Mouse (Mus musculus) A20 (cell line): ENCODE measurements around the gene Frmd4b.

Experiments used
- DNase-seq: peaks from one replicate; pipeline ENCODE4 v3.0.0-alpha.2; 2011; ENCODE audit warnings: low read depth, low spot score

The Frmd4b gene

GRCm38 (mm10) chr6:97617266-97617743 lies at the start of gene Frmd4b:
TSS of gene Frmd4b (minus strand) at chr6:97617541.
- no peak for DNase-seq

DNA sequence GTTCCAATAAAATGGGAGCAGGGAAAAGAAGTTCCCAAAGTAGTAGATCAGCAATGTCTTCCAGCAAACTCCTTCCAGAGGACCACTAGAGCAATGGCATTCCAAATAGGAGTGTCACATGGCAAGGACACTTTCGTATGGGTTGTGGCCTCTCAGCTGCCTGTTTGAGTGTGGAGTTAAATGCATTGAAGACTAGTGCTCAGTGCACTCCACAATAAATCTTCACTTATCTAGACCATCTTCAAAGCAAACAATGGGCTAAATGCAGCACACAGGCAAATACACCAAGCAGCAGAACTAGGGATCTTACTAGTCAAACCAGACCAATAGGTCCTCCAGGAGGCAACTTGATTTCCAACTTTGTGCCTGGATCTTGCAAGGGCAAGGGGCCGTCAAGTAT lies 49.1 kb upstream of the Frmd4b start:
- DNase-seq: no peak

DNA sequence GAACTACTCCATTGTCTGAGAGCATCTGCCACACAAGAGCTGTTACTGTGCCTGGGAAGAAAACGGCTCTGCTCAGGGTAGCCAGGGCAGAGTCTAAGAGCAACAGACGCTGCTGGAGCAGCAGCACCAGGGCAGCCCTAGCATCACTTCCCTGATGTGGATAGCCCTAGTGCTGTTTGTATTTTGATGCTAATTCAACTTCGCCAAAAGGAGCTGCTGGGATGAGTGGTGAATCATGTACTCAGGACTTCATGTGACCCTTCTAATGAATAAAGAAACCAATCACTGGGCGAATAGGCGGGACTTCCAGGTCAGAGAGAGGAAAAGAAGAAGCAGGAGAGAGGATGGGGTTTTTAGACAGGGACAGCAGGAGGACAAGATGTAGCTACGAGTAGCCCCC lies 41.6 kb upstream of the Frmd4b start:
- DNase-seq: no peak

DNA sequence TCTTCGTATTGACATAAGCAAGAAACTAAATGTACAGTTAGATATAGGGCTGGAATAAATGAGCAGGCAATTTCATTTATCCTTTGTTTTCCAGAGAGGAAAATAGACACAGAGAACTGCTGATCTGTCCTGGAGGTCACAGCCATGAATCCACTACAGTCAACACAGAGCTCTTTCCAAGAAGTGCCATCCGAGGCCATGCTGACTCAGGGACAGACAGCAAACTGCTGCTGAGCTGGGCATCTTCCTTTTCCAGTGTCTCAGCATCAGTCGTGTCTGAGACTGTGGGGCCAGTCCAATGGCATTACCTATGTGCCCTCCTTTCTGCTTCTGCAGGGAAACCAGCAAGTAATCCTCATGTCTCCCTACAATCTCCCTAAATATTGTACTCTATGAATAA lies 38.6 kb upstream of the Frmd4b start:
- no peak for DNase-seq

GRCm38 (mm10) chr6:97647501-97647900 lies 30.2 kb upstream of the Frmd4b start:
- DNase-seq: no peak

DNA sequence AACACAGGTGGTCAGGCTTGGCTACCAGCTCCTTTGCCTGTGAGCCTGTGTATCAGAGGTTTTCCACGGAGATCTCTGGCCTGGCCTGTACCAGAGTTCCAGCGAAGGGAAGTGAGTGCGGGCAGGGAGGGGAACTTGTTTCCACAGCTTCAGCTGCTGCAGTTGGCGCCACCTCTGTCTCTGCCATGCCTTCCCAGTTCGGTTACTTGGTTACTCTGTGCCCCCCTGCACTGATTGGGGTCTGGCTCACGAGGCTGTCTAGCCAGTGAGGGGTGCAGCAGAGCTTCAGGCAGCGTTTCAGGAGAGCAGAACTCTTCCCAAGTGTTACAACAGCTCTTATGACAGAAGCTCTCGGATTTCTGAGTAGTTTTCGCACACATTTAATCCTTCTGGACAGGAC lies 6.0 kb upstream of the Frmd4b start:
- no peak for DNase-seq

GRCm38 (mm10) chr6:97622236-97622635 lies 4.9 kb upstream of the Frmd4b start:
- no peak for DNase-seq

DNA sequence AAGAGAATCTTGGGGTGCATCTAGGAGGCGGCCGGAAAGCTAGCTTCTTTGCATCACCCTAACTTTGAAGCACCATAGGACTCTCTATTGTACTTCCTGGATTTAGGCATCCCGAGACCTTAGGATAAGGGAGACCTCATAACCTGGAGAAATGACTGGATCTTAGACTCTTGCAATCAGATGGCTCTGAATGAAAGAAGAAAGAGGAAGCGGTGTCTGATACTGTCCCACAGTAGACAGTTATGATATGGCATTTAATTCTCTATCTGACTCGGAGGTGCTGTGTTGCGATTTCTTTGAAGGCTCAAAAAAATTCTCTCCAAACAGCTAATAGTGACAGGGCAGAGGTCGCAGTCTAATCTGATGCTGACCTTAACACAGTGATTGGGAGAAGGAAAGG lies 433 bp upstream of the Frmd4b start:
- DNase-seq: no peak

DNA sequence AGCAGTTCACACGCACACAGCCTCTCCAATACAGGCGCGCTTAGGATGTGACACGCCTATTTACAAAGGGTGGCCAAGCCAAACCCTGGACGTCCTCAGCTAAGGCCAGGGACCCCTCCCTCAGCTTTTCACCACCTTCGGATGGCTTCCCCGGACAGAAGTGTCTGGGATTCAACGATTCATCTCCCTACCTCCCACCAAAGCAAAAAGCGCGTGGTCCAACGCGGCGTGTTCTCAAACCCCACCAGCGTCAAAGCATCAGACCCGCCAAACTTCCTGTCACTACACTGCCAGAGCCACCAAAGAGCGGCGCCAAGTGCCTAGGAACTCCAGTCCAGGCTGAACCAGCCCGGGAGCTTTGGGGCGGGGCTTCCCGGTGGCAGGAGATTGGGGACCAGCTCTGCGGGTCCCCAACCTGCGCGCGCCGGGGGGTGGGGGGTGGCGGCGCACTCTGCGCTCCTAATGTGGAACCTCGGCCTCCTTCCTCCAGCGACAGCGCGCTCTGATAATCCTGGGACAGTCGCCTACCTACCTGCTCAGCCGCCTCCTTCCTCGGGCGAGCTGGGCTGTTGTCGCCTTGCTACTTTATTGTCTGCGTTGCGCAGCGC lies 579 bp downstream of the Frmd4b start:
- DNase-seq: no peak

GRCm38 (mm10) chr6:97615901-97616461 lies 1.4 kb downstream of the Frmd4b start:
- DNase-seq: no peak

GRCm38 (mm10) chr6:97614179-97614578 lies 3.2 kb downstream of the Frmd4b start:
- DNase-seq: no peak

GRCm38 (mm10) chr6:97612861-97613260 lies 4.5 kb downstream of the Frmd4b start:
- DNase-seq: no peak

GRCm38 (mm10) chr6:97610051-97610450 lies 7.3 kb downstream of the Frmd4b start:
- no peak for DNase-seq

DNA sequence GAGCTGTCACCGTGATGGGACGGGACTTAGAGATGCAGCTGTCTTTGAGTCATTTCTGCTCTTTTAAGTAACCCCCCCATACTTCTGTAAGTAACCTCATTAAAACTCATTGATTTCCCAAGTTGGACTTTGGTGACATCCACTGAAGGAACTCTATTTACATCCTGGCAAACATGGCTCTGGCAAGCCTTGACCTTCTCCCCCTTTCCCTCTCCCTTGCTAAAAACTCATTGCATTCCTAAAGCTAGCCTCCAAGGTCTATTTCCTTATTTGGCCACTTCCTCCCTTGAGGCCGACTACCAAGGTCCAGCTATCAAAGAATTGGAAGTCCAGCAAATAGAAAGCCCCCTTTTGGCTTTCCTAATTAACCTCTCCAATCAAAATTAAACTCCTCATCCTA lies 9.7 kb downstream of the Frmd4b start:
- DNase-seq: no peak

DNA sequence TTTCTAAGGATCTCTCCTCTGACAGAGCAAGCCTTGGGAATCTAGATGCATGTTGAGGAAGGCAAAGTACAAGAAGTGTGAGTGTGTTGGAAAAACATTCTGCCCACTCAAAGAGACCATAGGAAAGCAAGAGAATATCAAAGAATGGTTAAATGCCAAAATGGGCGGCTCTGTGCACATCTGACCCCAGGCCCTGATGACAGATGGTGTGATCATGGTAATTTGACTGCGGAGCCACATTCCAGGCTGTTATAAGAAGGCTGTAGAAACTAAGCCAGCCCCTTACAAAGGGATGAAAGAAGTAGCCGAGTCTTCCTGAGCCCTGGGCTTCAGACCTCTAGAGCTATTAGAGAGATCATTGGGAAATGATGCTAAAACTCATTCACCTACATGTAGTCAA lies 22.1 kb downstream of the Frmd4b start:
- DNase-seq: no peak

GRCm38 (mm10) chr6:97594589-97594988 lies 22.8 kb downstream of the Frmd4b start:
- no peak for DNase-seq

DNA sequence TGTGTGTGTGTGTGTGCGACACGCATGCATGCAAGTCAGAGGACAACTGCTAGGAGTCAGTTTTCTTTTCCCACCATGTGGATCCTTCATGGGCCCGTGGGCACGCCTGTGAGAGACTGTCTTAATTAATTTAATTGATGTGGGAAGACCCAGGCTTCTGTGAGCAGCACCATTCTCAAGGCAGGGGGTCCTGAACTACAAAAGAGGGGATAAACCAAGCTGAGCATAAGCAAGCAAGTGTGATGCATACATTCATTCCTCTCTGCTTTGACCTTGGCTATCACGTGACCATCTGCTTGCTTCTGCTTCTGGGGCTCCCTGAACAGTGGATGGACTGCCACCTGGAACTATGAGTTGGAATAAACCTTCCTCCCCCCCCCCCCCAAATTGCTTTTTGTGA lies 27.1 kb downstream of the Frmd4b start:
- DNase-seq: no peak

DNA sequence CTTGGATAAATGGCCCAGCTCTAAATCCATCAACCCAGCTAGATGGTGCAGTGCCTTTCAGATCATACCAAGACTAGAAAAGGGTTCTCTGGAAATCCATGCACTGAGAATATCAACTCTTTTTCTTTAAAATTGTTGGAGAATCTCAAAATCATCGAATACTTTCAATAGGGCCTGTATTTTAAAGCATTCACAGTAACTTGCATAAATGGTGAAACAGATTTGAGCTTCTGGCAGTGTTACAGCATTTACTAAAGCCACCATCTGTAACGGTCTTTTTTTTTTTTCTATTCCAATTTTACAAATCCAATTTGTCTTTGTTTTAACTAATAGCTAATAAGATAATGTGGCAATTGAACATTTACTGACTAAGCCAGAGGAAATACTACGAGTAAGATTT lies 27.8 kb downstream of the Frmd4b start:
- DNase-seq: no peak

DNA sequence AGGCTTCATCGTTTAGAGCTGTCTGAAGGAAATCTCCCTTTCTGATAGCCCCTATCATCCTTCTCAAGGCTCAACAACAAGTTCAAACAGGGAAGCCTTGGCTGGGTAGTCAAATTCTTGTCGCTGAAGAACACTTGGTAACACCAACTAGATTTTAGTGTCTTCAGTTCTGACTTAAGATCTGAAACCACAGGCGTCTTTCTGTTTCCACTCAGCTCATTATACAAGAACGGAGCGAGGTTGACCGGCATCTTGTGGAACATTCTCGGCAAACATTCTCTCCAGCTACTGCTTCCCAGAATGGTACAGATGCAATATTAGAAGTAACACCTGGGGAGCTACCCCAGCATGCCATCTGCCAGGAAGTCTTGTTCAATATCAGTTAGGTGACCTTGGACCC lies 28.3 kb downstream of the Frmd4b start:
- no peak for DNase-seq

- no peak for DNase-seq
Observed at GRCm38 (mm10) chr6:97586606-97587005, 30.7 kb downstream of the Frmd4b start.

DNA sequence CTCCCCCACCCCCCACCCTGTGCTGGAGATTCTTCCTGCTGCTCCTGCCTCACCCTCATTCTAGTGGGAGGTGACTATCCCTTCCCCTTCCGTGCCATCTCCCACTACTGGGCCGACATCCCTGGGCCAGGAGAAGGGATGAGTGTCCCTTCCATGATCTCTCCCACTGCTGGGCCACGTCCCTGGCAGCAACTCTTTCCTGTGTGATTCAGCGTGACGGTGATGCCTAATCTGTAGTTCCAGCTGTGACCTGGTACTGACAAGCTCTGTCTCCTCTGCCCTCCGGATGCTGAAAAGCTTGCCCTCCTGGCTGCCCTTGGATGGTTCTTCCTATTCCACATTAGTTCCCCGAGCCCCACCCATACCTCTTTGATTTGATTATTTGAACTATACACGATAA lies 31.3 kb downstream of the Frmd4b start:
- DNase-seq: no peak

DNA sequence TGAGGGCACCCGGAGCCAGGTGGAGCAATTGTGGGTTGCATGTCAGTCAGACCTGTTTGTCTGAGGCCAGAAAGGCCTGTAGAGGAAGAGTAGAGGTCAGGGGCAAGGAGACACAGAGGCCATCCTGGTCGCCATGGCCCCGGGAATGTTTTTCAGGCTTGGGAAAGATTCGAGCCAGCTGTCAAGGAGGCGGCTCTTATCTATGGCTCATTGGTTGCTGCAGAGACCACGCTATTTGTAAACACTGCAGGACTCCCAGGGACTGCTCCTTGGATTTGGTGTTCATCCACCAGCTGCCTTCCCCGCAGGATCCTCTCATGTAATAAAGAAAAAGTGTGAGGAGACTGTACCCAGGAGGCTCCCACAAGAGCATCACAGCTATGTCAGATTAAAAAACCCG lies 34.6 kb downstream of the Frmd4b start:
- no peak for DNase-seq

DNA sequence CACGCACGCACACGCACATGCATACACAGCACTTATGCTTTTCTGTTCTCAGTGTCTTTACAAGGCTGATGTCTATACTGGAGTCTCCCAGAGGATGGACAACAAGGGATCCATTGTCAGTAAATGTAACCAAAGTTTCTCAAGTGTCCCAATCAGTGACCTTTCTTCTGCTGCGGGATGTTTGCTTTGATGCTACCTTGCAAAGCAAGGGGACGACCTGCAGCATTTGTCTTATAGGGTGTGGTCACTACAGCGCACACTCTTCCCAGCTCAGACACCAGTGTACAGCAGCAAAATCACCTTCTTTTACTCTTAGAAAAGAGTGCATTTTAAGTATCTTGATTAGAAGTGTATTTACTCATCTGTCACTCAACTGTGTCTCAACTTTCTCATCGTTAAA lies 35.4 kb downstream of the Frmd4b start:
- DNase-seq: no peak

GRCm38 (mm10) chr6:97580479-97581030 lies 36.8 kb downstream of the Frmd4b start:
- DNase-seq: no peak
